Mouse (Mus musculus) G1E (cell line): ENCODE results near the gene Serpinb6a. TPM values are rescaled to one million over a fixed set of nuclear protein-coding genes. Genes with fewer than 3 reads are reported as not detected.
"Not testable (repeated sequence)": the region's sequence is repeated elsewhere in the genome, so short reads cannot be mapped to it uniquely, and the experiment has no call there.

Source experiments
- ATAC-seq: 2 replicates; pipeline ENCODE4 v1.8.0; 2016; ENCODE audit warnings: mild to moderate bottlenecking; ENCODE audit not compliant: insufficient number of reproducible peaks, poor library complexity, low FRiP score, severe bottlenecking; ENCODE audit errors: extremely low read depth
- DNase-seq: peaks from one replicate; pipeline ENCODE4 v3.0.0; 2012; ENCODE audit warnings: low spot score
- H3K27me3 ChIP-seq: 2 replicates; pipeline ENCODE4 v1.6.1; 2012; ENCODE audit warnings: mild to moderate bottlenecking, low read length, inconsistent platforms; ENCODE audit not compliant: insufficient read depth
- H3K36me3 ChIP-seq: replicated peaks from 2 replicates; pipeline ENCODE3; 2012; ENCODE audit warnings: mild to moderate bottlenecking, inconsistent platforms
- H3K4me1 ChIP-seq: 2 replicates; pipeline ENCODE4 v1.6.1; 2012; ENCODE audit warnings: low read depth, low read length, inconsistent platforms, mixed read lengths; ENCODE audit not compliant: insufficient read depth
- H3K4me3 ChIP-seq: 2 replicates; pipeline ENCODE4 v1.5.1; 2012; ENCODE audit warnings: low read depth, mild to moderate bottlenecking, inconsistent platforms, low read length, moderate library complexity, mixed read lengths
- H3K9me3 ChIP-seq: replicated peaks from 2 replicates; pipeline ENCODE4 v1.6.1; 2012; ENCODE audit warnings: inconsistent platforms
- CTCF ChIP-seq: IDR thresholded peaks from 2 replicates; pipeline ENCODE4 v1.5.1; 2012; ENCODE audit warnings: low read depth, low read length, inconsistent platforms, mixed read lengths
- GATA1 ChIP-seq: IDR thresholded peaks from 2 replicates; pipeline ENCODE4 v1.6.1; 2012; ENCODE audit warnings: borderline replicate concordance, low read length, inconsistent platforms, mixed read lengths
- GATA2 ChIP-seq: IDR thresholded peaks from 2 replicates; pipeline ENCODE4 v1.6.1; 2012; ENCODE audit warnings: low read depth, low read length, inconsistent platforms, borderline replicate concordance
- POLR2AphosphoS5 ChIP-seq: IDR thresholded peaks from 2 replicates; pipeline ENCODE4 v1.6.1; 2012; ENCODE audit warnings: low read depth, low read length, inconsistent platforms; ENCODE audit not compliant: insufficient replicate concordance
- TAL1 ChIP-seq: conservative IDR thresholded peaks from 2 replicates; pipeline ENCODE4 v1.6.1; 2012; ENCODE audit warnings: low read depth, low read length, inconsistent platforms, mixed read lengths
- polyA plus RNA-seq: library from polyadenylated mRNA; stranded (reverse); fragments of >175 nt; gene quantifications from 2 replicates; pipeline ENCODE4 v1.2.3, GENCODE M21; 2012
- total RNA-seq, 2 experiments: library from RNA; stranded (forward) in 1 of 2; stranded (reverse) in 1 of 2; fragments of 200-1000 nt in 1 of 2; fragments of >200 nt in 1 of 2; fragmentation: Nextera tagmentation in 1 of 2; gene quantifications; 2 replicates each; pipeline ENCODE4 v1.2.3; 2014 to 2017

The Serpinb6a gene
- total and polyA plus RNA-seq, 3 experiments: 2.1 to 12.1 (median 10.9) TPM

DNA sequence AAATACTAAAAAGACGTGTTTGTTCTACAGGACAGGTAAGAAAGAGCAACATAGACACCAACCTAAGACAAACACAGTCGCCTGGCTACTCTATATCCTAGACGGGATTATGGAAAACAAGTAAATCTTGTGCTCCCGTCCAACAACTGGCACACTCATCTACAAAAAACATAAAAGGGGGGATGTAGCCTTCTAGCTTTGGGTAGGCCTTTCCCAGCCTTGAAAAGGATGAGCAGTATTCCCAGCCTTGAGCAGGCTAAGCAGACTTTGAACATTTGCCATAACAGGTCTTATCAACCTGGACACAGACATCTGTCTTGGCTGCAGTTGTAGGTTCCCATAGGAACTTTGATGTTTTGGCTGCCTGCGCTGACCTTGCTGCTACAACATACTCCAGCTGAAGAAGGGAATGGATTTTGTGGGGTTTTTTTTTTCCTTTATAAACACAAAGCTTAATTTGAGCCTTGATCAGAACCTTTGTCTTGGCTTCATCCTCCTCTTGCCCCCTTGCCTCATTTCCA is 61.2 kb downstream of the Serpinb6a start:
- Histone ChIP-seq H3K9me3 (peaks cover 3% of the 10 kb centered on the region; the same call in 1 of the 2 replicates), H3K4me3 (no peak overlapping the region), H3K36me3 (no peaks in the 10 kb centered on the region), H3K27me3 (no peaks in the 10 kb centered on the region), H3K4me1 (no peaks in the 10 kb centered on the region)
- ATAC-seq: no peak
- TF ChIP-seq GATA1 (no peak), POLR2AphosphoS5 (no peak), CTCF (no peak), TAL1 (no peak), GATA2 (no peak)
- DNase-seq: no peak

DNA sequence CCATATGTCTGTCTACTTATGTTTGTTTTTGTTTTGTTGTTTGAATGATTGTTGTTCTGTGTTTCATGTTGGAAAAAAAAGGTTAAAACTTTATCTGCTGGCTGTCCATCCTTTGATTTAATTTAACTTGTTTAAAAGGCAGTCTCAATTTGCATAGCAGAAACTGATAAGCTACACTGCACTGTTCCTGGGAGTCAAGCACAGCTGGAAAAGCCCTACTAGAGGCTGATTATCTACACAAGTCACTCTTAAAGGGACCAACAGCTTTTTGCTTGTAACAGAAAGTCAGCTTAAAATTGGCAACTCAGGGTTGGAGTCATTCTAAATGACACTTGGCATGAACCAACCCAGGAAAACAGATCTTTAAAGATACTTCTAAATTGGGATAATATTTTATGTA is 65.0 kb downstream of the Serpinb6a start:
- H3K36me3 ChIP-seq, H3K4me3 ChIP-seq, H3K4me1 ChIP-seq, H3K9me3 ChIP-seq, DNase-seq, ATAC-seq: not testable (repeated sequence)
- H3K27me3 ChIP-seq: peaks cover 11% of the 10 kb centered on the region

DNA sequence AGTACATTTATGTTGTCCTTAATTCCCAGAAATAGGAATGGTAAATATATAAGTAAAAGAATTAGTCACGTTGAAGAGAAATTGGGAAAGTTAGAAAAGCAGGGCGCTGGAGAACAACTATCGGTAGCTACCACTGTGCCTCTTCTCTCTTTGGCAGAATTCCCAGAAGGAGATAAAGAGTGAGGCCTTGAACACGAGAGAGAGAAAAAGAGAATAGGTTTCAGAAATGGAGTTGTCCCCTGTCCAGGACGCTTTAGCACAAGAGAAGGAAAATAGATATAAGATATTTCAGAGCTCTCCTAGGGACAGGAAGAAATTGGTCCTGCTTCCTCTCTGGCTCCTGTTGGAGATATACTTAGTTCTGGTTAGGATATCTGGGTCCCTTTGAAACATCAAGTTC is 65.4 kb downstream of the Serpinb6a start:
- no peak for ATAC-seq
- Histone ChIP-seq H3K4me1 (no peaks in the 10 kb centered on the region), H3K36me3 (no peaks in the 10 kb centered on the region), H3K9me3 (peaks cover 3% of the 10 kb centered on the region; the same call in 1 of the 2 replicates), H3K4me3 (no peak overlapping the region), H3K27me3 (peaks cover 11% of the 10 kb centered on the region)
- no peak for TF ChIP-seq GATA2
- no peak for TF ChIP-seq TAL1
- TF ChIP-seq POLR2AphosphoS5: no peak
- no peak for TF ChIP-seq GATA1
- TF ChIP-seq CTCF: no peak
- no peak for DNase-seq

DNA sequence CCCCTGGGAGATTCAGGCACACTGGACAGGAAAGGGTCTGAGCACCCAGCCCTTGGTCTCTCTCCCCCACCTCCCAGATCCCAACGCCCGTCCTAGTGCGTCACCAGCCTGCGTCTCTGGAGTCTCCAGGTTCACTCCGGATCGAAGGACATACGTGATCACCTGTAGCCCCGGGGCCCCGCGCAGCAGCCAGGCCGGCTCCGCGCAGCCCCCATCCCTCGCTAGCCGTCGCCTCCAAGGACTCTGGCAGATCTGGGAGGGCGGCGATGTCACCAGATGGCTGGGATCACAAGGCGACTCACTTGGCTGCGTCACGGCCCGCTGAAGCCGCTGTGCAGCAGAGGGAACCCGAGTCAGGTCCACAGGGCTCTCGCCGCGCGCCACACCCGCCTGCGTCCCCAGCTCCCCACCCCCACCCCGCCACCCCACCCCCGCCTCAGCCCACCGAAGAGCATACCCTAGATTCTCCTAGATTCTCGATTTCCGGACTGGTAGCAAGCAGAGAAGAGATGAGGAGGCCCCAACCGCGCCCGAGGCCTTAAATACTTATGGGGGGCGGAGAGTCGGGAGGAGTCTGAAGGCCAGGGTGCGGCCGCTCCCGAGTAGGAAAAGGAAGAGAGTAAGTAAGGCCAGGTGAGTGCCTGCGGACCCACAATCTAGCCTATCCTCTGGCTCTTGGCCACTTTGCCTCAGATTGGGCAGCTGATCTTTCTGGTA is 67.0 kb downstream of the Serpinb6a start:
- DNase-seq: no peak
- H3K4me1 ChIP-seq: no peaks in the 10 kb centered on the region
- H3K9me3 ChIP-seq: peaks cover 3% of the 10 kb centered on the region; the same call in 1 of the 2 replicates

DNA sequence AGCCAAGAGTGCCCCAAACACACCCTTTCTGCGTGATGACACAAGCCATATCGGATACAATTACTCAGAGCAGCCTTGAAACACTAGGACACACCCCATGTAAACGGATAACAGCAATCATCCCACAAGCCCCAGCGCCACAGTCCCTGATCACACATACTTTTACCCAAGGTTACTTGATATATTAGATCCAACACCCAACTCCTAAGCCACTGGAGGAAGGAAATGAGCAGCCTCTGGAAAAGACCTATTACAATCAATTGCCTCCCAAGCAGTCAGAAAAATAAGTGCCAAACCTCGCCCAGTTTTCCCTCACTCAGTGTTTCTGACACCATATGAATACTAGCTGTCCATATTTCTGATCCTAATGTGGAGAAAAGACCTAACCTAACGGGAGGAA is 67.9 kb downstream of the Serpinb6a start:
- Histone ChIP-seq H3K27me3 (peaks cover 11% of the 10 kb centered on the region), H3K4me1 (no peaks in the 10 kb centered on the region), H3K36me3 (no peaks in the 10 kb centered on the region), H3K4me3 (no peak overlapping the region), H3K9me3 (peaks cover 3% of the 10 kb centered on the region; the same call in 1 of the 2 replicates)
- ATAC-seq: no peak
- no peak for DNase-seq
- no peak for TF ChIP-seq TAL1
- TF ChIP-seq GATA1: no peak
- no peak for TF ChIP-seq POLR2AphosphoS5
- no peak for TF ChIP-seq CTCF

More for the DNA sequence above, 67.0 kb downstream of the Serpinb6a start:
- Histone ChIP-seq H3K36me3 (no peaks in the 10 kb centered on the region), H3K27me3 (peaks cover 11% of the 10 kb centered on the region), H3K4me3 (no peak overlapping the region)
- no peak for ATAC-seq
- TF ChIP-seq GATA2: no peak
- TF ChIP-seq GATA1: no peak
- no peak for TF ChIP-seq TAL1
- TF ChIP-seq POLR2AphosphoS5: no peak
- no peak for TF ChIP-seq CTCF

DNA sequence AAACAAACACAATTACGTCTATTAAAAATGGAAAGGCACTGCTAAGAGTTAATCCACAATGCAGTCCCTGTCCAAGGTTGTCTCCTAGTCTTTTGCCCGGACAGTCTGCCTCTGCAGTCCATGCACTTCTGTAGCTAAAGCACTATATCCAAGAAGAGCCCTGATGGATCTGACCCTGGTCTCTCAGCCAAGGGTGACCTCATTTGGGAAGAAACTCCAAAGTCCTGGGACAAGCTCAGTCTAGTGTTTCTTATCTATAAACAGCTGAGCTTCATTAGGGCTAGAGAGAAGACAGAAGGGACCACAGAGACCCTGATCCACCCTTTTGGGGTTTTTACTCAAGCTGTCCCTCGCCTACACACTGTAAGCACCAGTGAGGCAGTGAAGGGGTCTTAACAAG is 71.7 kb downstream of the Serpinb6a start:
- Histone ChIP-seq H3K9me3 (no peaks in the 10 kb centered on the region), H3K36me3 (no peaks in the 10 kb centered on the region), H3K4me3 (no peak overlapping the region), H3K4me1 (no peaks in the 10 kb centered on the region), H3K27me3 (peaks cover 11% of the 10 kb centered on the region)
- no peak for ATAC-seq
- no peak for DNase-seq
- no peak for TF ChIP-seq CTCF
- no peak for TF ChIP-seq POLR2AphosphoS5
- TF ChIP-seq GATA2: no peak
- TF ChIP-seq GATA1: no peak
- TF ChIP-seq TAL1: no peak

DNA sequence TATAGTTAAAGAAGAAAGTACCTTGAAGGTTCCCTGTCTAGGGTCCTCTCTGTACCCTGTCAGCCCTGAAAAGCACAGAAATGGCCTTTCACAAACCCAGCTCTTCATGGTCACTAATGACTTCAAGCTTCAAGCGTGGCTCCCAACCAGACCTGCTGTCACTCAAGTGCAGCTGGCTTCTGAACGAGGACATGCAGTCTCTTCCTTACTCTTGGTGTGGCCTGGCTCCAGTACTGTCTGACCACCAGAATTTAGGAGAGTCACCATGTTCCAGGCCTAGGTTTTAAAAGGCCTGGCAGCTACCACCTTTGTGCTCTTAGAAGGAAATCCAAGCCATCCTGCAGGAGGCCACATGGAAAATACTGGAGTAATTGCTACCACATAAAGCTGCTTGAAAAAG is 72.3 kb downstream of the Serpinb6a start:
- no peak for ATAC-seq
- H3K4me1 ChIP-seq: no peaks in the 10 kb centered on the region
- H3K36me3 ChIP-seq: no peaks in the 10 kb centered on the region
- no peak for DNase-seq
- H3K9me3 ChIP-seq: no peaks in the 10 kb centered on the region
- peaks cover 7% of the 10 kb centered on the region for H3K27me3 ChIP-seq
- TF ChIP-seq GATA1 (no peak), GATA2 (no peak), CTCF (no peak), POLR2AphosphoS5 (no peak), TAL1 (no peak)
- no peak overlapping the region for H3K4me3 ChIP-seq
